Mouse (Mus musculus) heart, embryonic 12.5 days (tissue): ENCODE measurements around the gene Elane. TPM values are rescaled to one million over a fixed set of nuclear protein-coding genes. Genes with fewer than 3 reads are reported as not detected.

Source experiments
- ATAC-seq: fragments of 200-750 bp; cut with Nextera tagmentation; 2 replicates; pipeline ENCODE4 v1.8.0; 2017; ENCODE audit warnings: moderate TSS enrichment, moderate library complexity; ENCODE audit not compliant: insufficient number of reproducible peaks, low FRiP score
- H3K27ac ChIP-seq: fragments of 300-500 bp; sonication (generic); 2 replicates; pipeline ENCODE4 v1.5.1; 2016; ENCODE audit warnings: mild to moderate bottlenecking, moderate library complexity; ENCODE audit not compliant: poor library complexity, severe bottlenecking
- H3K27me3 ChIP-seq: fragments of 300-500 bp; sonication (generic); replicated peaks from 2 replicates; pipeline ENCODE4 v1.6.1; 2016; ENCODE audit warnings: mild to moderate bottlenecking, moderate library complexity
- H3K36me3 ChIP-seq: fragments of 300-500 bp; sonication (generic); 2 replicates; pipeline ENCODE4 v1.6.1; 2016; ENCODE audit warnings: mild to moderate bottlenecking, moderate library complexity
- H3K4me1 ChIP-seq: fragments of 300-500 bp; sonication (generic); replicated peaks from 2 replicates; pipeline ENCODE4 v1.6.1; 2016; ENCODE audit warnings: mild to moderate bottlenecking
- H3K4me2 ChIP-seq: fragments of 300-500 bp; sonication (generic); 2 replicates; pipeline ENCODE4 v1.6.1; 2016; ENCODE audit warnings: mild to moderate bottlenecking, moderate library complexity
- H3K4me3 ChIP-seq: fragments of 300-500 bp; sonication (generic); 2 replicates; pipeline ENCODE4 v1.5.1; 2016; ENCODE audit warnings: mild to moderate bottlenecking
- H3K9ac ChIP-seq: fragments of 300-500 bp; sonication (generic); 2 replicates; pipeline ENCODE4 v1.6.1; 2016; ENCODE audit warnings: mild to moderate bottlenecking, moderate library complexity
- H3K9me3 ChIP-seq: fragments of 300-500 bp; sonication (generic); replicated peaks from 2 replicates; pipeline ENCODE4 v1.6.1; 2016; ENCODE audit warnings: mild to moderate bottlenecking, moderate library complexity
- WGBS: fragments of 180-500 bp; shearing (Covaris S2); methylation state at CpG from one replicate; pipeline ENCODE4 v1.1.7; 2016; 5-methylcytosine and 5-hydroxymethylcytosine counted together
- polyA plus RNA-seq: library from polyadenylated mRNA; unstranded; fragments of >200 nt; fragmentation: Nextera tagmentation; extraction: Ambion mirVana; gene quantifications from 2 replicates; pipeline ENCODE4 v1.2.1, GENCODE M21; 2016

Gene Elane
- polyA plus RNA-seq, 1 experiment from 2014 or later = 0.47 TPM

- Histone ChIP-seq H3K4me3 (no peak overlapping the region), H3K27me3 (no peaks in the 10 kb centered on the region), H3K9me3 (no peaks in the 10 kb centered on the region), H3K27ac (no peak overlapping the region), H3K9ac (no peak overlapping the region), H3K4me2 (peak overlapping the region; percentile 54; the same call in 1 of the 2 replicates), H3K36me3 (peaks cover 68% of the 10 kb centered on the region), H3K4me1 (peaks cover 10% of the 10 kb centered on the region)
- 94% methylated on average over 10 of the region's 10 CpGs for WGBS
- ATAC-seq = no peak
Observed at GRCm38 (mm10) chr10:79907415-79907814, 21.4 kb downstream of the Elane start.

- H3K27ac ChIP-seq = peak within 1 kb of the TSS; percentile 97
- H3K27me3 ChIP-seq = no peaks in the 10 kb centered on the region
- WGBS = 2% methylated on average over 52 of the region's 52 CpGs
- H3K4me1 ChIP-seq = peaks cover 10% of the 10 kb centered on the region
- H3K9me3 ChIP-seq = no peaks in the 10 kb centered on the region
- peak within 1 kb of the TSS; percentile 54 for H3K4me2 ChIP-seq
- ATAC-seq = peak; percentile 97
- peak within 1 kb of the TSS; percentile 86 for H3K4me3 ChIP-seq
- peaks cover 66% of the 10 kb centered on the region for H3K36me3 ChIP-seq
- H3K9ac ChIP-seq = peak within 1 kb of the TSS; percentile 94
Observed at GRCm38 (mm10) chr10:79908167-79909091, 22.4 kb downstream of the Elane start, which contains the start of gene Med16. Gene Med16 (minus strand): TSS chr10:79908923.

- H3K27me3 ChIP-seq = no peaks in the 10 kb centered on the region
- peak overlapping the region; percentile 20; the same call in 1 of the 2 replicates for H3K9ac ChIP-seq
- ATAC-seq = peak; percentile 49; the same call in 1 of the 2 replicates
- WGBS = 26% methylated on average over 14 of the region's 14 CpGs
- peak overlapping the region; percentile 48 for H3K4me2 ChIP-seq
- peaks cover 59% of the 10 kb centered on the region for H3K36me3 ChIP-seq
- H3K9me3 ChIP-seq = no peaks in the 10 kb centered on the region
- H3K4me3 ChIP-seq = no peak overlapping the region; the same call in 1 of the 2 replicates
- H3K27ac ChIP-seq = peak overlapping the region; percentile 45; the same call in 1 of the 2 replicates
- H3K4me1 ChIP-seq = peaks cover 16% of the 10 kb centered on the region
Observed at GRCm38 (mm10) chr10:79909092-79909922, 23.3 kb downstream of the Elane start.

DNA sequence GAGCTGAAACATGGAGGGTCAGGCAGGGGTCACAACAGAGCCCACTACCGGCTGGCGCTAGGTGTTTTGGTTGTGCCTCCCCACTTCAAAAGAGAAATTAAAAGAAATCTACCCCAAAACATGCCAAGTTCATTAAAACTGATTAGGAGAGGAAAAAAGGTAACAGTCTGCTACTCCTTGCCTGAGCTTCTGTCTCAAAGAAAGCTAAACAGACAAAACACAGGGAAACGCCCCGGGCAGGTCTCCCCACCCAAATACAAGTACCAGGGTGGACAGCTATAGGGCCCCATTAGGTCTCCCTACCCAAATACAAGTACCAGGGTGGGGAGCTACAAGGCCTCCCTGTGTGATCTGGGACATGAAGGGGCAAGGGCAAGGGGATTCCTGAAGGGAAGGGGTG lies 24.5 kb downstream of the Elane start, which contains the start of gene Gm26602:
TSS of gene Gm26602 (plus strand) at position 301 of the 400 bp plus-strand sequence.
- Histone ChIP-seq H3K27me3 (no peaks in the 10 kb centered on the region), H3K36me3 (peaks cover 47% of the 10 kb centered on the region), H3K4me2 (no peak within 1 kb of the TSS), H3K4me1 (peaks cover 28% of the 10 kb centered on the region), H3K9me3 (no peaks in the 10 kb centered on the region), H3K27ac (no peak within 1 kb of the TSS), H3K9ac (0 out of 2 replicates have a peak within 1 kb of the TSS, but pooled peaks have one; percentile 20), H3K4me3 (no peak within 1 kb of the TSS)
- 89% methylated on average over 4 of the region's 4 CpGs for WGBS
- ATAC-seq = no peak

DNA sequence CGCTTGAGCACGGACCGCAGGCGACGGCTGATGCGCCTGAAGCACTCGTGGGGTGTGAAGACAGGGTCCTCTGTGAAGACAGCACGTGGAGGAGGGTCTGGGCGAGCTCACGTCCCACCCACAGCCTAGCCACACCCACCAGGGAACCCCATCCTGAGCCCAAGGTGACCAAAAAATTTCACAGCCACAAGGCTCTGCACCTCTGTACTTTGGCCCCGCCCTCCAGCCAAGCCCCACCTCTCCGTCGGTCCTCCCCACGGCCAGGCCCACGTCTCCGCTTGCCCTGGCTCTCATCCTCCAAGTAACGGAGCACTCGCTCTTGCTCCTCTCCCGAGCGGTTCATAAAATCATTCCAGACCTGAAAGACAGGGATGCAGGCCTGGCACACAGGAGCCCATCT lies 26.4 kb downstream of the Elane start:
- Histone ChIP-seq H3K4me2 (no peak overlapping the region), H3K36me3 (peaks cover 29% of the 10 kb centered on the region), H3K9me3 (no peaks in the 10 kb centered on the region), H3K27me3 (peaks cover 2% of the 10 kb centered on the region), H3K4me3 (no peak overlapping the region), H3K27ac (no peak overlapping the region), H3K9ac (no peak overlapping the region), H3K4me1 (peaks cover 36% of the 10 kb centered on the region)
- no peak for ATAC-seq
- WGBS = 64% methylated on average over 20 of the region's 20 CpGs

- no peak for ATAC-seq
- Histone ChIP-seq H3K36me3 (peaks cover 29% of the 10 kb centered on the region), H3K27ac (no peak overlapping the region), H3K27me3 (peaks cover 22% of the 10 kb centered on the region), H3K4me3 (no peak overlapping the region), H3K4me1 (peaks cover 49% of the 10 kb centered on the region), H3K9me3 (no peaks in the 10 kb centered on the region), H3K4me2 (no peak overlapping the region), H3K9ac (peak overlapping the region; percentile 30)
- WGBS = 70% methylated on average over 11 of the region's 11 CpGs
Observed at GRCm38 (mm10) chr10:79914131-79914947, 28.3 kb downstream of the Elane start.

- WGBS = 64% methylated on average over 7 of the region's 7 CpGs
- Histone ChIP-seq H3K9me3 (no peaks in the 10 kb centered on the region), H3K9ac (peak overlapping the region; percentile 30), H3K27me3 (peaks cover 29% of the 10 kb centered on the region), H3K4me2 (peak overlapping the region; percentile 97), H3K36me3 (peaks cover 29% of the 10 kb centered on the region), H3K4me1 (peaks cover 45% of the 10 kb centered on the region), H3K4me3 (no peak overlapping the region), H3K27ac (no peak overlapping the region)
- ATAC-seq = no peak
Observed at GRCm38 (mm10) chr10:79914948-79915596, 29.0 kb downstream of the Elane start.

DNA sequence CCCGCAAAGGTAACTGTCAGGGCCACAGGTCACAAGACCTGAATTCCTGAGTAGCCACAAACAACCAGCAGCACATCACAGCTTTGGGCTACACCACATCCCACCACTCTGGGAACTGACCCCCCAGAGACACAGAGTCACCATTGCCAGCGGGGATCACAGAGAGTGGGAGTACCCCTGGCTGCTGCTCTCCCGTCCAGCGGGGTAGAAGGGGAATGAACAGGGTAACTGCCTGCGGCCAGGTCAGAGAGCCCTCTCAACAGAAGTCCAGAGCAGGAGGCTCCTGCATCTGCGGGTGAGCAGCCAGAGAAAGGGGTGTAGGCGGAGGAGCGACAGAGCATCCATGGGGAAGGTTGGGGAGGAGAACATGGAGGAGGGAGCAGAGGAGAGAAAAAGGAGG lies 30.0 kb downstream of the Elane start:
- peaks cover 39% of the 10 kb centered on the region for H3K27me3 ChIP-seq
- H3K4me3 ChIP-seq = peak overlapping the region; percentile 82
- H3K36me3 ChIP-seq = peaks cover 21% of the 10 kb centered on the region
- H3K9me3 ChIP-seq = no peaks in the 10 kb centered on the region
- ATAC-seq = no peak
- H3K9ac ChIP-seq = peak overlapping the region; percentile 98
- peak overlapping the region; percentile 97 for H3K4me2 ChIP-seq
- peak overlapping the region; percentile 65; the same call in 1 of the 2 replicates for H3K27ac ChIP-seq
- H3K4me1 ChIP-seq = peaks cover 52% of the 10 kb centered on the region
- 9% methylated on average over 8 of the region's 8 CpGs for WGBS

DNA sequence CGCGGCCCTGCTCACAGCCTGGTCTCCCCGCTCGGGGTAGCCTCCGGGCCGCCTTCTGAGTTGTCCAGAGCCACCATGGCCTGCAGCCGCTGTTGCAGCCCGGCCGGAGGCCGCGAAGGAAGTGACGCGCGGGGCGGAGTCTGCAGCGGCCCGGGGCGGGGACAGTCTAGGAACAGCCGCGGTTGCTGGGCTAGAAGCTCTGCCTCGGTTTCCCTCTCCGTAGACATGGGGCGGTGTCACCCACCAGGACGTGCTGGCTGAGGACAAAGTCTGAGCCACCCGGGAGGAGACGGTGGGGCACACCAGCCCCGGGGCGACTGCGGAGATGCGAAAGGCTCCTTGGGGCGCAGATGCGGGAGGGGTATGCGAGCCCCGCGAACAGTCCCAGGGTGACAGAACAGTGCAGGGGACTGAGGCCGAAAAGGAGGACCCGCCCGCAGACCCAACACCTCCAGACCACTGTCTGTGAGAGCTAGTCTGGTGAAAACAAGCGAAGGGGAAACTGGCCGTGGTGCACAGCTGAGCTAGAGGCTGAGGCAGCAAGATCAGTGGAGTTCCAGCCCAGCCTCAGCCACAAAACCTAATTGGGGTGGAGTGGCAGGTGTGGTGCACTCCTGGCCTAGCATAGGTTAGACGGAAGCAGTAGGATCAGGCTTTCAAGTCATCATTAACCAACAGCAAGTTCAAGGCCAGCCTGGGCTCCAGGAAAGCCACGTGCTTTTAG lies 30.9 kb downstream of the Elane start, which contains the start of gene Kiss1r:
TSS of gene Kiss1r (plus strand) at position 164 of the 724 bp plus-strand sequence.
- Histone ChIP-seq H3K4me1 (peaks cover 61% of the 10 kb centered on the region), H3K36me3 (peaks cover 12% of the 10 kb centered on the region), H3K27me3 (peaks cover 48% of the 10 kb centered on the region), H3K9me3 (no peaks in the 10 kb centered on the region), H3K9ac (peak within 1 kb of the TSS; percentile 98), H3K27ac (peak within 1 kb of the TSS; percentile 65), H3K4me2 (peak within 1 kb of the TSS; percentile 97), H3K4me3 (peak within 1 kb of the TSS; percentile 82)
- WGBS = 2% methylated on average over 42 of the region's 42 CpGs
- ATAC-seq = peak; percentile 85
